Mouse (Mus musculus) lung, adult 2 months (tissue): ENCODE measurements around the gene Vapb. TPM values are rescaled to one million over a fixed set of nuclear protein-coding genes. Genes with fewer than 3 reads are reported as not detected.

ENCODE experiments used
- DNase-seq: peaks from one replicate; pipeline ENCODE4 v3.0.0; 2022
- H3K4me1 ChIP-seq: fragments of 200-500 bp; 2 replicates; pipeline ENCODE4 v1.6.1; 2011; ENCODE audit warnings: low read length; ENCODE audit not compliant: control insufficient read depth, insufficient read depth
- H3K4me3 ChIP-seq: fragments of 200-500 bp; replicated peaks from 2 replicates; pipeline ENCODE3; 2011; ENCODE audit warnings: low read depth, mild to moderate bottlenecking, control low read depth, low read length; ENCODE audit errors: extremely low read depth
- CTCF ChIP-seq: fragments of 200-500 bp; IDR thresholded peaks from 2 replicates; pipeline ENCODE4 v1.5.1; 2011; ENCODE audit warnings: mild to moderate bottlenecking, low read length, control low read depth; ENCODE audit not compliant: insufficient read depth
- POLR2A ChIP-seq: fragments of 200-500 bp; IDR thresholded peaks from 2 replicates; pipeline ENCODE4 v1.6.1; 2011; ENCODE audit warnings: low read depth, mild to moderate bottlenecking, control low read depth, low read length, borderline replicate concordance; ENCODE audit errors: extremely low read depth
- WGBS: fragments of 180-500 bp; shearing (Covaris S2); methylation state at CpG from one replicate; pipeline ENCODE4 v1.1.7; 2018; 5-methylcytosine and 5-hydroxymethylcytosine counted together
- polyA plus RNA-seq: library from polyadenylated mRNA; depleted of rRNA; stranded (reverse); fragments of >200 nt; gene quantifications from 2 replicates; pipeline ENCODE4 v1.2.3, GENCODE M21; 2012

Vapb gene
- polyA plus RNA-seq, 1 experiment: 16.8 TPM

- TF ChIP-seq POLR2A (no peak), CTCF (no peak)
- DNase-seq: no peak
- 26% methylated on average over 23 of the region's 23 CpGs for WGBS
- H3K4me3 ChIP-seq: no peak overlapping the region
- no peaks in the 10 kb centered on the region; the same call in 1 of the 2 replicates for H3K4me1 ChIP-seq
Observed at GRCm38 (mm10) chr2:173789945-173790804, 52.9 kb downstream of the Vapb start.

DNA sequence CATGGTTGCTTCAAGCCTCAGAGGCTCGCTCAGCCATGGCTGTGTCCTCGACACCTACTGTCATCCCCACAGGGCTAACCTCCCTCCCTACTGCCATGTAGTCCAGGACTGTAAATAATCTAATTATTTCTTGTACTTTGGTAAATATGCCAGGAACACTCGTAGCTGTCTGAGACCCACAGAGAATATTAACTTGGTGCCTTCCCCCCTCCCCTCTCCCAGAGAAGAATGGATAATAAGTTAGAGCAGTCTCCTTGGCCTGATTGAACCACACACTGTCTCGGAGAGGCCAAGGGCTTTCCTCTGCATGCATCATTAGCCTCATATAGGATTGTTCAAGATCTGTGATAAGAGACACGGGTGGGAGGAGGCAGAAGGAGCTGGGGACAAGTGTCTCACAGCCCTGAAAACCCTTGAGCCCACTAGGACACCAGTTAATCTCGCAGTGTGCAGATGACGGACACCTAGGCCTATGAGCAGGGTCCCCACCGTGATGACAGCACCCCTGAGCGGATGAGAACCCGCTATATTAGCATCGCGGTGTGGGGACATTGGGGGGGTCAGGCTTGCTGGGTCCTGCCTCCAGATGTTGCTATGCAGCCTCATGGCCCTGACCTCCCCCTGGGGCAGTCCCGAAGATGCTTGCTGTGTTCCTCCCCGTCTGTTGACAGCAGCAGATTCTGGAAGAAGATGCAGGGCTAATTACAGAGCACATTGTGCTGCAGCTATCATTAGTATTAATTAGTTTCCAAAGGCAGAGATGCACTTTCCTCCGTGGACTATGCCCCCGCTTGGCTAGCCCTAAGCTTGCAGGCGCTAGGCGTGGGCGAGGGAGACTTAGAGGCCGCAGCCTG lies 54.8 kb downstream of the Vapb start:
- WGBS: 85% methylated on average over 20 of the region's 20 CpGs
- no peak for TF ChIP-seq CTCF
- TF ChIP-seq POLR2A: no peak
- no peak for DNase-seq

GRCm38 (mm10) chr2:173794018-173794417 lies 56.7 kb downstream of the Vapb start:
- DNase-seq: no peak
- WGBS: 92% methylated on average over 12 of the region's 12 CpGs
- no peak for TF ChIP-seq CTCF
- TF ChIP-seq POLR2A: no peak
- H3K4me1 ChIP-seq: no peaks in the 10 kb centered on the region; the same call in 1 of the 2 replicates
- H3K4me3 ChIP-seq: no peak overlapping the region

More for the DNA sequence above, 54.8 kb downstream of the Vapb start:
- Histone ChIP-seq H3K4me1 (no peaks in the 10 kb centered on the region; the same call in 1 of the 2 replicates), H3K4me3 (no peak overlapping the region)

GRCm38 (mm10) chr2:173794531-173795510 lies 57.5 kb downstream of the Vapb start:
- Histone ChIP-seq H3K4me3 (no peak overlapping the region), H3K4me1 (no peaks in the 10 kb centered on the region; the same call in 1 of the 2 replicates)
- DNase-seq: no peak
- TF ChIP-seq CTCF (no peak), POLR2A (no peak)
- WGBS: 57% methylated on average over 21 of the region's 21 CpGs

DNA sequence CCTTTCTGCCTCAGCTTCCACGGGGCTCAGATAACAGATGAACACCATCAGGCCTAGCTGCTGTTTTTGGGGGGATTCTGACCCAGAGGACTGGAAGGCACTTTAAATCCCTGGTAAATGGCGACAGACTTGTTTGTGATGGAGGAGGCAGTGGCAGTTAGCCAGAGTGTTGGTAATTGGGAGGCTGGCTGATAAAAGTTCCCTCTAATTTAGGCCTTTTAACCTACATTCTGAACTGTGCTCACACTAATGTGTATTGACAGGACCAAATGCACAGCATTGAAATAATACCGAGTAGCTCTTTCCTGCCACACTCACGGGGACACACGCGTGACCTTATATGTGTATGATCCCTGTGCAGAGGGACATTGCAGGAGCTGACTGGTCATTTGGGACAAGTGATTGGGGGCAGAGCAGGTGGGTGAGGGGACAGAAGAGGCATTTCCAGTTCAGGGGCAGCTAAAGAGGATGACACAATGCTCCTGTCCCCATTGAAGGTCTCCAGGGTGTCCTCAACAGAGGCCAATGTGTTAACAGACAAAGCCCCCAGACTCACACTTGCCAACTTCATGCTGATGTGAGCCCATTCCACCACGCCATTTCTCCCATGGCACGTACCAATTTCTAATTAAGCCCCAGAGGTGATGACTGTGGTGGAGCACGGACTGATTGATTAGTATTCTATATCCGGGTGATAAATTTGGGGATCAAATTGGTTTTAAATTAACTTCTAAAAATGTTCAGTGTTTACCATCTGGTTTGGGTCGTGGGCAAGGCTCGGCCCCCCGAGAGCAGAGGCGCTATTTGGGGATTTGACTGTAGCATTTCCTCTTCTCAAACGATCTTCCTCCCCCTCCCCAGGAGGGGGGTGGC lies 58.7 kb downstream of the Vapb start:
- DNase-seq: no peak
- no peak for TF ChIP-seq CTCF
- no peak for TF ChIP-seq POLR2A
- Histone ChIP-seq H3K4me1 (no peaks in the 10 kb centered on the region), H3K4me3 (no peak overlapping the region)
- WGBS: 81% methylated on average over 15 of the region's 15 CpGs

- WGBS: 75% methylated on average over 4 of the region's 4 CpGs
- Histone ChIP-seq H3K4me3 (no peak overlapping the region), H3K4me1 (no peaks in the 10 kb centered on the region)
- no peak for DNase-seq
- TF ChIP-seq POLR2A (no peak), CTCF (no peak)
Observed at GRCm38 (mm10) chr2:173796674-173796963, 59.3 kb downstream of the Vapb start.

DNA sequence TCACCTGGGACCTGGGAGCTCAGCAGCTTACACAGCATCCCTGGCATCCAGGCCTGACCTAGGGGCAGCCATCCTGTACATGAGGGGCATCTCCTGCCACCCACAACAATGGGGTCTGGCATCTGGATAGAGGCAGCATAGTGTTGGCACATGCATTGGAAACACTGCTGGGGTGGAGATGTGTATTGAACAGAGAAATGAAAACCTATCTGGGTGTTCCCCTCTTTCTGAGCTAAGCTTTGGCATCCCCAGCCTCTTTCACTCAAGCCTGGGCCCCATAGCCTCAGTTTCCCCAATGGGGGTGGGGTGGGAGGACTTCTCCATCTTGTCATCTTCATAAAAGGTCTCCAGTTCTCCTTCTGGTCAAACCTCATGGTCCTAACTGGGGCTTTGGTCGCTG lies 62.2 kb downstream of the Vapb start:
- 84% methylated on average over 1 of the region's 1 CpGs for WGBS

GRCm38 (mm10) chr2:173800566-173800965 lies 63.3 kb downstream of the Vapb start:
- 94% methylated on average over 9 of the region's 9 CpGs for WGBS
- DNase-seq: no peak
- no peaks in the 10 kb centered on the region for H3K4me1 ChIP-seq
- TF ChIP-seq CTCF (no peak), POLR2A (no peak)
- H3K4me3 ChIP-seq: no peak overlapping the region

More for the DNA sequence above, 62.2 kb downstream of the Vapb start:
- no peak for DNase-seq
- Histone ChIP-seq H3K4me3 (no peak overlapping the region), H3K4me1 (no peaks in the 10 kb centered on the region)
- TF ChIP-seq CTCF (no peak), POLR2A (no peak)
